Mouse (Mus musculus) CD8-positive naive resting alpha-beta T cell, adult 2 months (primary cell): Measurements from ENCODE around the gene Atp8b5.

Experiments used
- DNase-seq, 2 experiments: peaks; one replicate each; pipeline ENCODE4 v3.0.0; 2022; ENCODE audit warnings: low read depth in 2 of 2, low spot score in 2 of 2

The Atp8b5 gene

DNA sequence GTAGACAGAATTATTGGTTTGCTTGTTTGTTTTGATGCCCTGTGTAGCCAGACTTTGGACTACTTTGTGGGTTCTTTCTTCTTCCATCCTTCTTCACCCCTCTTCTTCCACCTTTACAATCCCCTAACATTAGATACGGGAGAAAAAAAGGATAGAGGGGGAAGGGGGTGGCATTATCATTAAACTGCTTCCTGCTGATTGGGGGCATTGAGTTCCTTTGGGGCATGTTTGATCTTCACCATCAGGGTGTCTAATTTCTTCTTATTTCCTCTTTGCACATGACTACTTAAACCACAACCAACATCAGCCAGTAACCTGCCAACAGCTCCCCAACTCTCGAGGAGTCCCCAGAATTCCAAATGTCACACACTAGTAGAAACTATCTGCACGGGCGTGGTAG lies 54.6 kb downstream of the Atp8b5 start:
- DNase-seq = no peak

DNA sequence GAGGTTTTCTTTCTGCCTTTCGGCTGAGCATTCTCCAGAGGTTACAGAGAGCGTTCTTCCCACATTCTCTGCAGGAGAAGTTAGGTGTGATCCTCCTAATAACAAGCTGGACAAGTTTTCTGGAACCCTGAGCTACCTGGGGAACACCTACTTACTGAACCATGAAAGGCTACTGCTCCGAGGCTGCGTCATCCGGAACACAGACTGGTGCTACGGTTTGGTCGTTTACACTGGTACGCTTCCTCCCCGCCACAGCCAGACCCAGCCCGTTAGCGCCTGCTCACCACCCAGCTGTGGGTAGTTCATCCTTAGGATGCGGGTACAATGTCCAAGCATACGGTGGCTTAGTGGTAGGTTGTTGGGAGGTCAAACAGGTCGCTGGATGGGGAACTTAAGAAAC lies 55.4 kb downstream of the Atp8b5 start:
- DNase-seq = no peak

GRCm38 (mm10) chr4:43327118-43327517 lies 60.2 kb downstream of the Atp8b5 start:
- no peak for DNase-seq

GRCm38 (mm10) chr4:43334771-43335170 lies 67.8 kb downstream of the Atp8b5 start:
- DNase-seq = no peak

GRCm38 (mm10) chr4:43336176-43336575 lies 69.2 kb downstream of the Atp8b5 start:
- no peak for DNase-seq

DNA sequence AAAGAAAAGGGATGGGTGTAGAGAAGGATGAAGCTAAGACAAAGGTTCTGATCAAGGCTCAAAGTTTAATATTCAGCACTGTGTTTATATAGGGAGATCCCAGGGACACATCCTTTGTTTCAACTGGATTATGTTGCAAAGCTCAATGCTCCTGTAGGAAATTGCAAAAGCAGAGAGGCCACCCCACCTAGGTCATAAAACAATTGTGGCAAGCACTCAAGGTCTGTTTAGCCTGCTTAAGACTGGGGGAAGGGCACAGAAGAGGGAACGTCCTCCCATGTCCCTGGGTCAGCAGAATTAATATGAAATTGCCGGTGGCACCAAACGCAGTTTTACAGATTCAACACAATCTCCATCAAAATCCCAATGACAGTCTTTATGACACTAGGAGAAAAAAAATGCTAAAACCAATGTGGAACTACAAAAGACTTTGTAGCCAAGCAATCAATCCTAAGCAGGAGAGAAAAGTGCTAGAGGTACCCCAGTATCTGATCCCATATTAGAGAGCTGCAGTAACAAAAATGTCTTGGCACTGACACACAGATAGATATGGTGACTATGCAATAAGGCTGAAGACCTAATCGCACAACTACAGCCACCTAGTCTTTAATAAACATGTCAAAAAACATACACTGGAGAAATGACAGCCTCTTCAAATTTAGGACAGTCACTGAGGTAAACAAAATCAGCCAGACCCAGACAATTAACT lies 73.3 kb downstream of the Atp8b5 start:
- DNase-seq = no peak

DNA sequence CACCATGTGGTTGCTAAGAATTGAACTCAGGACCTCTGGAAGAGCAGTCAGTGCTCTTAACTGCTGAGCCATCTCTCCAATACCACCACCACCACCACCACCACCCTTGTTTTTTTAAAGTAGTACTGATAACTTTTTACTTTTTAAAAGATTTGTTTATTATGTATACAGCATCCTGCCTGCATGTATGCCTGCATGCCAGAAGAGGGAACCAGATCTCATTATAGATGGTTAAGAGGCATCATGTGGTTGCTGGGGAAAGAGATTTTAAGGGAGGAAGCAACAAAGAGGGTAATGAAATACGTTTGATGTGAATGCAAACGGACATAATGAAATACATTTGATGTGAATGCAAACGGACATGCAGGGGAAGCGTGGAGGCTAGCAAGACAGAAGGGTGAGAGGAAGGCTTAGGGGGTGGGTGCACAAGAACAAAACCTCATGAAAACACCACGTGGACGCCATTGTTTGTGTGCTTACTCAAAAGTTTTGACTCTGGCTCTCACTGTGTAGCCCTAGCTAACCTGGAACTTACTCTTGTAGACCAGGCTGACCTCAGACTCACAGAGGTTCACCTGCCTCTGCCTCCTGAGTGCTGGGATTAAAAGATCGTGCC lies 74.4 kb downstream of the Atp8b5 start:
- no peak for DNase-seq

GRCm38 (mm10) chr4:43342443-43342842 lies 75.5 kb downstream of the Atp8b5 start:
- no peak for DNase-seq

DNA sequence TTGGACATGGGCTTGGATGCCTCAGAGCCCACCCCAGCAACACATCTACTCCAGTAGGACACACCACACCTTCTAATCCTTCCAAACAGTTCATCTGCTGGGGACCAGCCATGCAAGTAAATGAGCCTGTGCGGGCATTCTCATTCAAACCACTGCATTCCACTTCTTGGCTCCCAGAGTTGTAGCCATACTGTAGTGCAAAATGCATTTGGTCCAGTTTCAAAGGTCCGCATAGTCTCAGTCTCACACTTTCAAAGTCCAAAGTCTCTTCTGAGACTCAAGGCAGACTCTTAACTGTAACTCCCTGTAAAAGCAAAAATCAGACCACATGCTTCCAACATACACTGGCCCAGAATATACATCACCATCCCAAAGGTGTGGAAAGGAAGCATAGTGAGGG lies 78.0 kb downstream of the Atp8b5 start:
- no peak for DNase-seq

DNA sequence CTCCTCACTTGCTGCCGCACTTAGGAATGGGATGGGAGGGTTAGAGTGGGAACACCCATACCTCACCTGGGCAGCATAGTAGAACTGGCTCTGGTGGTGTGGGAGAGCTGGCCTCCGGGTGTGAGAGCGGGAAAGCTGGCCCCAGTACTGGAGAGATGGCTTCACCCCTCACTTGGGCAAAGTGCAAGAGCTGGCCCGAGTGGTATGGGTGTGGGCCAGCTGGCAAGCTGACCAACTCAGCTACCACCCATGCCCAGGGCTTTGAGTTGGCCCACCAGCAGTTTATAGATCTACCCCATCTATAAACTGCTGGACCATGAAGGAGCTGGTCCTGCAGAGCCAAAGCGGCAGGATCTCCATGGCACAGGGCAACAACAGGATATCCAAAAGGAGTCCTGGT lies 82.2 kb downstream of the Atp8b5 start:
- no peak for DNase-seq

GRCm38 (mm10) chr4:43350038-43350560 lies 83.1 kb downstream of the Atp8b5 start:
- DNase-seq = no peak

DNA sequence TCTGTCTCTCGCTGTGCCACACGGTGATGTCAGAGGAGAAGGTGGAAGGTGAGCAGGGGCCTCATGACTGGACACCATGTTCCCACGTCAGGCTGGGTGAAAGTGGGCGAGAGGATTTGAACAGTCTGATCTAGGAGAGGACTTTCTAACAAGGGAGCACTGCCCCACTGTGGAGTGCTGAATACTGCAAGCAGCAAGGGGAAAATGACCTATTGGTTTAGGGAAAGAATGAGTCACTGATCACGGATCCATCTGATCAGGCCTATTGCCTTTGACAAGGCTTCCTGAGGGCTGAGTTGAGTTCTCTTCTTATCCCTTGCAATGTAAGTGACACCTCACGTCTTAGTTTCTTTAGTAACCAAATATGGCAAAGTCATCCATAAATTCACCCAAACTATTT lies 86.7 kb downstream of the Atp8b5 start:
- no peak for DNase-seq

DNA sequence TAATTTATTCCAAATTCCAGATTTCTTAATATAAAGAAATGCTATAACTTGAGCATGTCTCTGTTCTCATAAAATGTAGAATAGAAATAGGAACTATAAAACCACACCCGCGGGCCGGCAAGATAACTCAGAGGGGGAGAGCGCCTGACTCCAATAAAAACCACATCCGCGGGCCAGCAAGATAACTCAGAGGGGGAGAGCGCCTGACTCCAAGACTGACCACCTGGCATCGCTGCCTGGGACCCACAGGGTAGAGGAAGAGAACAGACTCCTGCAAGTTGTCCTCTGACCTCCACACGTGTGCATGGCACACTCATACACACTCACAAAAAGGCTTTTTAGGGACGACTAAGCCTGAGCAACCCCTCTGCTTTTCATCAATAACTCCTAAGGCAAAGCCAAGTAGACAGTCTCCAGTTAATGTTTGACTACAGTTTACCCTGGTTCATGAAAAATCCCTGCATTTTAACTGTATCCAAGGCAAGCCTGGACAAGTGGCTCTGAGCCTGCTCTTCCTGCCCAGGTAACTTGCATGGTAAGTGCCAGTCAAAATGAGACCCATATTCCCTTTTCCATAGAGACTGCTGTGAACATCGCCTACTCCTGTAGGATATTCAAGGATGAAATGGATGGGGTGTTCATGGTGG lies 98.1 kb downstream of the Atp8b5 start:
- DNase-seq = no peak

- no peak for DNase-seq
Observed at GRCm38 (mm10) chr4:43367295-43367694, 100.3 kb downstream of the Atp8b5 start.

- DNase-seq = no peak
Observed at GRCm38 (mm10) chr4:43367787-43368186, 100.8 kb downstream of the Atp8b5 start.

DNA sequence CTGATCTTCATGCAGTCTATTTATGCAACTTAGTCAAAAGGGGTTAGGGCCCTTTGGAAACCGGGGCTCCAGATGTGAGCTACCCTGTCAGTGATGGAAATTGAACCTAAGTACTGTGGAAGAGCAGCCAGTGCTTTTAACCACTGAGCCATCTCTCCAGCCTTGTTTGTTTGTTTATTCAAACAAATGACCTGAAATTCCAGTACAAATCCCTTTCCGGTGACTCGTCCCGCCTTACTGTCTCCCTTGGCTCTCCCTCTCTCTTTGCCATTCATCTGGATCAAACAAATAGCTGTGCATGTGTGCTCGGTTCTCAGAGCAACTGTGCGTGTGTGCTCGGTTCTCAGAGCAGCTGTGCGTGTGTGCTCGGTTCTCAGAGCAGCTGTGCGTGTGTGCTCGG lies 104.4 kb downstream of the Atp8b5 start:
- DNase-seq = no peak

DNA sequence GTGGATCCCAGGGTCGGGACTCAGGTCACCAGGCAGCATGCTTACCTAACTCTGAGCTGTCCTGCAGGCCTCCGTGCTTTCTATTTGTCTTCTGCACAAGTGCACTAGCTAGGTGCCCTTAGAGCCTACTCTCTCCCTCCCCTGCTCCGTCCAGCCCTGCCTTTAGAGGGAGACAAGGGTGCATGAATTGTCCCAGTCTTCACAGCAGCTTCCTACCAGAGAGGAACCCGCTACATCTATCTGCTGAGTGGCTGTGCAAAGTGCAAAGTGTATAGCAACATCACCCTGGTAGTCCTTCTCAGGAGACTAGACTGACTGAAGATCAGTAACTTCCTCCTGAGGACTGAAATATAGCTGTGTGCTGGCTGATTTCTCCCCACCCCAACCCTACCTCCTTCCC lies 105.2 kb downstream of the Atp8b5 start:
- DNase-seq = no peak

GRCm38 (mm10) chr4:43374266-43374665 lies 107.3 kb downstream of the Atp8b5 start:
- no peak for DNase-seq

- no peak for DNase-seq
Observed at GRCm38 (mm10) chr4:43379601-43380000, 112.6 kb downstream of the Atp8b5 start.

DNA sequence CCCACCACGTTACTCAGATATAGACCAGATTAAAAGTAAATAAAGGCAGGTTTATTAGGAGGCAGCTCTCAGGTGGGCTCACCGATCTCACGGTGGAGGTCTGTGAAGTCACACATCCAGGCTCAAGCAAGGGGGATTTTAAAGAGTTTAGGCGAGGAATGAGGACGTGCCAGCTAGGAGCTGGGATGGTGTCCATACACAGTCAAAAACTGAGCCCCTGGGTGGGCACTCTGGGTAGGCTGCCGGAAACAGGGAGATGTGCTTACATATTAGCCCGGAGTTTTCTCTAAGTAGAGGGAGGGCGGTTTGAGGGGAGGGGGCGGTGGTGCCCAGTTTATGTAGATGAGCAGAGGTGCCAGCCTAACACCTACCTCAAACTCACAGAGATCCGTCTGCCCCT lies 114.0 kb downstream of the Atp8b5 start:
- DNase-seq = no peak

DNA sequence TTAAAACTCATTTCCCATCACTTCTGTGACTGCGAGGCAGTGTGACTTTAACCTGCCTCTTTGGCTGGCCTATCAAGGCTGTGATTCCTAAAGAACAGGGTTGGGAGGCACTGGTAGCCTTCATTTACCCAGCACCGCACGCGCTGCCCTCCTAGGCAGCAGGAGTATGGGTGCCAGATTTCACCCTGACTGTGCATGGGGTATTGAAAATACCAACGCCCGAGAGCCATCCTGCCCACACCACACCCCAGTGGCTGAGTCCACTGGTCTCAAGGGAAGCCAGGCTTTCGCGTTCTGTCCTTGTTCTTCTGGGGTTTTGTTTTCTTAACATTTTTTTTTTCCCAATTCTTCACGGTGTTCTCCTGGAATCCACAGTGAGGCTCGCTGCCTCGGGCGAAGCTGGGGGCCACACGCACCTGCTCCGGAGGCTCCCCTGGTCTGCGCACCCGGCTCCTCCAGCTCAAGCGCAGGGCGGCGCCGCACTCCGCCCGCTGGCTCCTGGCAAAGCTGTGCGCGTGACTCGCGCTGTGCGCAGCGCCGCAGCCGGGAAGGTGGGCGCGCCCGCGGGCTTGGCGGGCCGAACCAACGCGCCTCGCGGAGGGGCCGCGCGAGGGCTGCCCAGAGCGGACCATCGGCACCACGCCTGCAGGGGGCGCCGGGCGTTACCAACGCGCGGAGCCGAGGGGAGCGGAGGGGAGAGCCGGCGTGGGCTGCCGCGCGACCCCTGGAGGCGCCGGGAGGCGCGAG lies 114.6 kb downstream of the Atp8b5 start, which contains the start of gene Rusc2:
TSS of gene Rusc2 (plus strand) at position 572 of the 747 bp plus-strand sequence.
- peak in 1 of 2 experiments; percentile 6 for DNase-seq
